15 mouse cellular contexts compared by ENCODE assay signal in the genomic region with DNA sequence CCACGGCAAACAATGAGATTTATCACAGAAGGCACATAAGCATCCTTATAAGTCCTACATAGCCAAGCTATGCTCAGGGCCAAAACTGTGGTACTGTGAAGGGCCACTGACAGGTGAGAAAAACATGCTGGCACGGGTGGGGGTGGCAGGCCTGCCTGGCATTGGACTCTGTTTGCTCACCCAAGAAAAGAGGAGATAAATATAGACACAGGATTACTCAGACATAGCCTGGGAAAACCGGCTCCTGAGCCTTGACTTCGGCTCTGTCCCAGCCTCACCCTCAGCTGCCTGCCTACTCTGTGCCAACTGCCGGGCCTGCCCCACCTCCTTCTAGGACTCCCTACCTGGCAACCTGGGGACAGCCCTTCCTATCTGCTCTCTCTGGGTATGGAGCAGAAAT. TPM values are rescaled to one million over a fixed set of nuclear protein-coding genes. Genes with fewer than 3 reads are reported as not detected.
DNase-seq lines count a peak whose midpoint lies in the region; ATAC-seq and TF ChIP-seq lines count a peak whose summit lies in the region.
"Had no signal": no experiment of that assay in that cellular context is flagged by ENCODE, and none has a peak within 500 bp of the region (broad histone marks: within the 10 kb centered on the region; RNA-seq: fewer than 3 reads in every experiment).

No protein-coding gene starts in this region.

- peaks cover 4% of the 10 kb centered on the region; the same call in 1 of the 2 replicates for H3K4me1 ChIP-seq in heart, adult 2 months (ENCODE audit: control insufficient read depth, insufficient read depth, low read length)
- peaks cover 33% of the 10 kb centered on the region for H3K4me1 ChIP-seq in heart, postnatal 0 days (ENCODE audit: control insufficient read depth, insufficient read depth)

- intact Hi-C loops in heart, adult 2 months (cut with DNase I) = no loop called here
- intact Hi-C loops in heart, postnatal 25 days (cut with DNase I) = no loop called here

- no peak overlapping the region for H3K9ac ChIP-seq in heart, adult 2 months (ENCODE audit: low read depth, low read length)
- H3K9ac ChIP-seq in heart, postnatal 0 days (replicated peaks; ENCODE audit: low read depth, low read length) = no peak overlapping the region
- H3K9ac ChIP-seq: lung, embryonic 14.5 days had no signal

- no peaks in the 10 kb centered on the region for H3K36me3 ChIP-seq in heart, adult 2 months (ENCODE audit: control insufficient read depth, insufficient read depth, low read length)
- H3K36me3 ChIP-seq in heart, postnatal 0 days (replicated peaks; ENCODE audit: control insufficient read depth, insufficient read depth, low read length) = no peaks in the 10 kb centered on the region
- H3K36me3 ChIP-seq: embryonic facial prominence, embryonic 10.5 days had no signal

- no peak for TF ChIP-seq CTCF in heart, adult 2 months (IDR thresholded peaks at IDR 0.05)
- no peak for TF ChIP-seq CTCF in heart, postnatal 0 days (IDR thresholded peaks at IDR 0.05; ENCODE audit: low read depth)

- no peak overlapping the region for H3K4me2 ChIP-seq in heart, postnatal 0 days (ENCODE audit: low read depth, low read length)
- H3K4me2 ChIP-seq: lung, embryonic 14.5 days had no signal

- WGBS in heart, adult 2 months = 56% methylated on average over 5 of the region's 5 CpGs
- WGBS in heart, postnatal 0 days = 31% methylated on average over 5 of the region's 5 CpGs

- TF ChIP-seq POLR2A in heart, adult 2 months (IDR thresholded peaks at IDR 0.05; ENCODE audit: insufficient read depth, low read depth, low read length) = no peak

- no peaks in the 10 kb centered on the region for H3K27me3 ChIP-seq in heart, adult 2 months (ENCODE audit: control insufficient read depth, insufficient read depth, low read length)
- H3K27me3 ChIP-seq in heart, postnatal 0 days (ENCODE audit: control insufficient read depth, insufficient read depth, low read length) = no peaks in the 10 kb centered on the region; the same call in 1 of the 2 replicates

- DNase-seq in heart, adult 2 months = peak; percentile 55 to 75
- DNase-seq in heart, postnatal 25 days (ENCODE audit: low spot score) = no peak
- peak; percentile 93 for DNase-seq in brain, adult 2 months (ENCODE audit: low read depth, low spot score)
- peak; percentile 85 for DNase-seq in cerebellum, adult 9-11 months
- DNase-seq in heart, postnatal 0 days (ENCODE audit: low spot score) = peak; percentile 61
- DNase-seq in layer of hippocampus, postnatal 36 days = no peak
- no peak for DNase-seq in layer of hippocampus, adult 9-10 months (ENCODE audit: low spot score)
- no peak for DNase-seq in layer of hippocampus, adult 8-10 months (ENCODE audit: low spot score in 2 of 2)
- DNase-seq: kidney, adult 8-10 months; lung, embryonic 14.5 days had no signal

- H3K27ac ChIP-seq in heart, adult 2 months = no peak overlapping the region; the same call in 1 of the 2 replicates
- peak overlapping the region; percentile 79 for H3K27ac ChIP-seq in heart, postnatal 0 days (ENCODE audit: low read depth)
- H3K27ac ChIP-seq: embryonic facial prominence, embryonic 10.5 days had no signal

- TF ChIP-seq EP300 in heart, adult 2 months (IDR thresholded peaks at IDR 0.05; ENCODE audit: insufficient read depth, low read depth, low read length) = 0 out of 2 replicates have a peak, but pooled peaks have one; percentile 11
- TF ChIP-seq EP300 in heart, postnatal 0 days (IDR thresholded peaks at IDR 0.05; ENCODE audit: low read depth) = no peak; the same call in 1 of the 2 replicates

- no peaks in the 10 kb centered on the region for H3K9me3 ChIP-seq in heart, postnatal 0 days (replicated peaks; ENCODE audit: control insufficient read depth, low read length)
- H3K9me3 ChIP-seq: embryonic facial prominence, embryonic 10.5 days had no signal

- H3K79me2 ChIP-seq in heart, adult 2 months (replicated peaks; ENCODE audit: control insufficient read depth, insufficient read depth, low read length) = no peaks in the 10 kb centered on the region

- peak; percentile 42 for ATAC-seq in heart, postnatal 0 days (ENCODE audit: insufficient read depth, low read depth)

- no peak overlapping the region for H3K4me3 ChIP-seq in heart, adult 2 months
- no peak overlapping the region for H3K4me3 ChIP-seq in heart, postnatal 0 days (ENCODE audit: low read depth, low read length)
- H3K4me3 ChIP-seq: embryonic facial prominence, embryonic 10.5 days had no signal

RNA-seq across cellular contexts. Expression of gene Edn2, which starts 16.7 kb away (rescaled TPM):
- not detected for total RNA-seq in heart, adult 2 months (2021)
- polyA plus RNA-seq in heart, adult 2 months (2012; rRNA removed) = 0.55 TPM in 1 of 2 replicates, not detected in the other
- total RNA-seq in heart, postnatal 25 days (2021) = not detected
- 1.5 TPM in 1 of 2 replicates, not detected in the other for total RNA-seq in heart, postnatal 0 days (2014; rRNA removed; ENCODE audit: low replicate concordance)
- 0.10 and 0.20 TPM in 2 replicates for polyA plus RNA-seq in heart, postnatal 0 days (2015; fragmentation: Nextera tagmentation; extraction: Ambion mirVana)
- not detected for total RNA-seq in layer of hippocampus, postnatal 36 days (2021)
- total RNA-seq in layer of hippocampus, adult 8-10 months (2022) = not detected
- total RNA-seq: left cerebral cortex, postnatal 36 days had no signal
- polyA plus RNA-seq: brain, embryonic 14.5 days; embryonic facial prominence, embryonic 10.5 days; forebrain, embryonic 11.5 days; hindbrain, embryonic 11.5 days had no signal

Comparison
In these comparisons a context has a peak if more than half of its experiments do, and no peak if none do; other contexts are left out.
1. DNase-seq: peak in heart, adult 2 months (2 of 2), brain, adult 2 months (single experiment), cerebellum, adult 9-11 months (single experiment) and heart, postnatal 0 days (single experiment); none in heart, postnatal 25 days (single experiment), layer of hippocampus, postnatal 36 days (0 of 2), layer of hippocampus, adult 9-10 months (single experiment) and layer of hippocampus, adult 8-10 months (0 of 2).